Mouse (Mus musculus): ENCODE results near the gene Olfr26. TPM values are rescaled to one million over a fixed set of nuclear protein-coding genes. Genes with fewer than 3 reads are reported as not detected.
"Not testable (repeated sequence)": the region's sequence is repeated elsewhere in the genome, so short reads cannot be mapped to it uniquely, and the experiment has no call there.

Gene Olfr26
- not detected in 2 replicates for total RNA-seq (2015; ENCODE audit: low replicate concordance)
- total RNA-seq (2017; ENCODE audit: low replicate concordance), result not detected in 2 replicates

GRCm38 (mm10) chr9:38854760-38855159, at the start of gene Olfr26:
Olfr26 (plus strand) TSS chr9:38855060.
- ATAC-seq (replicated peaks; ENCODE audit: low FRiP score, poor library complexity, severe bottlenecking), result no peak

- ATAC-seq (replicated peaks; ENCODE audit: low FRiP score, poor library complexity, severe bottlenecking), result no peak
These were observed 49.2 kb upstream of the Olfr26 start for GRCm38 (mm10) chr9:38805696-38806095.

DNA sequence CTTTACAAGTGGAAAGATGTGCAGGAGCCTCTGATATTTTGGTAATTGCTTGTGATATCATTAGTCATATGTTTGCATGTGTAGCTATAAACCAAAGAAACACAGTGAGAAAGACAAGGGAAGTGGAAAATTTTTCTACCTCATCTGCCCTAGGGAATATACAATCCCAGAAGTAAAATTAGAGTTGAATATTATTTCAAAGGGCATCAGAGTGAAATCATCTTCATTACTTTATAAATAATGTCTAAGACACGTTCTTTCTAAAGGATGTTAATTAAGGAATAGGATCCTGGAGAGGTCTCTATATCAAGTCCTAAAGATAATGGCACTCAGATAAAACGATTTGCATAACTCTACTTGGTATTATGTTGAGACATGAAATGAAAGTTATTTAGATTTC, 40.5 kb upstream of the Olfr26 start, which contains the start of gene Olfr922:
TSS of gene Olfr922 (plus strand) at position 301 of the 400 bp plus-strand sequence.
- no peak for ATAC-seq (replicated peaks; ENCODE audit: low FRiP score, poor library complexity, severe bottlenecking)

DNA sequence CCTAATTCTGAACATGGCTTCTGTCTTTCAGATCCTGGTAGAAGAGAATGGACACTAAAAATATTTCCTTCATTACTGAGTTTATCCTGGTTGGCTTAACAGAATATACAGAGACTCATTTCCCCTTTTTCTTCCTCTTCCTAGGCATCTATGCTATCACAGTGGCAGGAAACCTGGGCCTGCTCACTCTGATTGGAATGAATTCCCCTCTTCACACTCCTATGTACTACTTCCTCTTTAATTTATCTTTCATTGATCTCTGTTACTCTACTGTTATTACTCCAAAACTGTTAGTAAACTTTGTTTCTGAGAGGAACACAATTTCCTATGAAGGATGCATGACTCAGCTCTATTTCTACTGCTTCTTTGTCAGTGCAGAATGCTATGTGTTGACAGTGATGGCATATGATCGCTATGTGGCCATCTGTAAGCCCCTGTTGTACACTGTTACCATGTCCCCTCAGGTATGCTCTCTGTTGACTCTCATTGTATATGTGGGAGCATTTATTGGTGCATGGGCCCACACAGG, 39.3 kb upstream of the Olfr26 start:
- no peak for ATAC-seq (replicated peaks; ENCODE audit: low FRiP score, poor library complexity, severe bottlenecking)

DNA sequence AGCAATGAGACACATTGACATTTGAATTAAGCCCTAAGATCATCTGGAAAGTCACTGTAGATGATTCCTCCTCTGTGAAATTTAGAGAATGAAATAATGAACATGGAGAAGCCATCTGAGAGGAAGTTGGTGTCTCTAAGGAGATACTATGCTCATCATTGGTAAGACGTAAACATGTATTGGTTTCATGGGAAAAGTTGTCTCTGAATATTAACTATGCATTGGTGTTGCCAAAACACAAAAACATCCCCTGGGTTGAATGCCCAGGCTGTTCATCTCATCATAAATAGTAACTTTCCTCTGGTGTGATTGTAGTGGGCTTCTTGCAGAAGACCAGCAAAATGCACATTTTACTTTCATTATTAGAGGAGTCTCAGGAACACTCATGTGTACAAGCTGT, 28.6 kb upstream of the Olfr26 start, which contains the start of gene Olfr923:
TSS of gene Olfr923 (plus strand) at position 301 of the 400 bp plus-strand sequence.
- no peak for ATAC-seq (replicated peaks; ENCODE audit: low FRiP score, poor library complexity, severe bottlenecking)

DNA sequence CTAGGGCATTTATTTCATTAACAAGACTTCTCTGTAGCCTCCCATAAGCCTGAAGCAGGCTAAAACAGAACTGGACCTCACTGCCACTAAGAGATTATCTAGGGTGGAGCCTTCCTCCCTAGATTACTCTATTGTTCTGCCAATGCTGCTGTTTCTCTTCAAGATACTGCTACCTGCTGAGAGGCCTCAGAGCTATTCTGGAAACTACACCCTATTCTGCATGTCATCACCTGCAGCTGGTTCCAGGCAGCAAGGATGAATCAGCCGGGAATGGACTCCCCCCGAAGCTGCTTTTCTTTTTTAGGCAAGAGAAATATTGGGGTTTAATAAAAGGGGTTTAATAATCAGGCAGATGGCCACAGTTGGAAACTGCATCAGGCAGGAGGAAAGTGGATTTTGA, 21.8 kb upstream of the Olfr26 start:
- no peak for ATAC-seq (replicated peaks; ENCODE audit: low FRiP score, poor library complexity, severe bottlenecking)

- ATAC-seq (replicated peaks; ENCODE audit: low FRiP score, poor library complexity, severe bottlenecking), result no peak
These were observed 10.7 kb upstream of the Olfr26 start, which contains the start of gene Olfr924 for GRCm38 (mm10) chr9:38844149-38844548. Olfr924 (plus strand) TSS chr9:38844449.

GRCm38 (mm10) chr9:38874880-38875279, 20.0 kb downstream of the Olfr26 start:
- ATAC-seq (replicated peaks; ENCODE audit: low FRiP score, poor library complexity, severe bottlenecking), result not testable (repeated sequence)

DNA sequence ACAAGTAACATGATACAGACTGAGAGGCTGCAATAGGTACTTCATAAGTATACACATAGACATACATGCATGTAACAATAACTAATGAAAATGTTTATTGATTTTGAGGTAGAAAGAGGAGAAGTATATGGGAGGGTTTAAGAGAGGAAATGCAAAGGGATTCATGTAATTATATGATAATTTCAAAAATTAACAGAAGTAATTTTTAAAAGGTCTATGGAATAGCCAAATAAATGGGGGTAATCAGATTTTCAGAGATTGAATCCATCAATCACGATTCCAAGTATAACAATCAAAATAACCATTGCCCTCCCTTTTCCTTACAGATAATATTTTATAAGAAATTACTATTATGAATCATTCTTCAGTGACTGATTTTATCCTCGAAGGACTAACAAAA, 22.0 kb downstream of the Olfr26 start, which contains the start of gene Olfr926:
TSS of gene Olfr926 (plus strand) at position 301 of the 400 bp plus-strand sequence.
- no peak for ATAC-seq (replicated peaks; ENCODE audit: low FRiP score, poor library complexity, severe bottlenecking)

Other genes starting within 250 kb of the Olfr26 start
- gene Olfr914, start 250.0 kb upstream of the Olfr26 start, total RNA-seq (2015; ENCODE audit: low replicate concordance), result not detected in 2 replicates
- gene Olfr914, start 250.0 kb upstream of the Olfr26 start, total RNA-seq (2017; ENCODE audit: low replicate concordance), result not detected in 2 replicates
- not detected in 2 replicates for gene Olfr916, start 195.2 kb upstream of the Olfr26 start, total RNA-seq (2015; ENCODE audit: low replicate concordance)
- gene Olfr916, start 195.2 kb upstream of the Olfr26 start, total RNA-seq (2017; ENCODE audit: low replicate concordance), result not detected in 2 replicates
- not detected in 2 replicates for gene Olfr917, start 189.2 kb upstream of the Olfr26 start, total RNA-seq (2015; ENCODE audit: low replicate concordance)
- not detected in 2 replicates for gene Olfr917, start 189.2 kb upstream of the Olfr26 start, total RNA-seq (2017; ENCODE audit: low replicate concordance)
- gene Olfr918, start 180.5 kb upstream of the Olfr26 start, total RNA-seq (2015; ENCODE audit: low replicate concordance), result not detected in 2 replicates
- not detected in 2 replicates for gene Olfr918, start 180.5 kb upstream of the Olfr26 start, total RNA-seq (2017; ENCODE audit: low replicate concordance)
- not detected in 2 replicates for gene Olfr919, start 151.4 kb upstream of the Olfr26 start, total RNA-seq (2015; ENCODE audit: low replicate concordance)
- gene Olfr919, start 151.4 kb upstream of the Olfr26 start, total RNA-seq (2017; ENCODE audit: low replicate concordance), result not detected in 2 replicates
- 24.4 and 37.2 TPM in 2 replicates for gene Vwa5a, start 136.8 kb upstream of the Olfr26 start, total RNA-seq (2015; ENCODE audit: low replicate concordance)
- 38.8 and 52.7 TPM in 2 replicates for gene Vwa5a, start 136.8 kb upstream of the Olfr26 start, total RNA-seq (2017; ENCODE audit: low replicate concordance)
- not detected in 2 replicates for gene Olfr920, start 102.8 kb upstream of the Olfr26 start, total RNA-seq (2015; ENCODE audit: low replicate concordance)
- gene Olfr920, start 102.8 kb upstream of the Olfr26 start, total RNA-seq (2017; ENCODE audit: low replicate concordance), result 0.28 TPM in 1 of 2 replicates, not detected in the other
- not detected in 2 replicates for gene Olfr921, start 82.0 kb upstream of the Olfr26 start, total RNA-seq (2015; ENCODE audit: low replicate concordance)
- not detected in 2 replicates for gene Olfr921, start 82.0 kb upstream of the Olfr26 start, total RNA-seq (2017; ENCODE audit: low replicate concordance)
- gene Olfr922, start 40.4 kb upstream of the Olfr26 start, total RNA-seq (2015; ENCODE audit: low replicate concordance), result not detected in 2 replicates
- gene Olfr922, start 40.4 kb upstream of the Olfr26 start, total RNA-seq (2017; ENCODE audit: low replicate concordance), result not detected in 2 replicates
- gene Olfr923, start 28.5 kb upstream of the Olfr26 start, total RNA-seq (2015; ENCODE audit: low replicate concordance), result not detected in 2 replicates
- gene Olfr923, start 28.5 kb upstream of the Olfr26 start, total RNA-seq (2017; ENCODE audit: low replicate concordance), result not detected in 2 replicates
- gene Olfr924, start 10.6 kb upstream of the Olfr26 start, total RNA-seq (2015; ENCODE audit: low replicate concordance), result not detected in 2 replicates
- 0.28 TPM in 1 of 2 replicates, not detected in the other for gene Olfr924, start 10.6 kb upstream of the Olfr26 start, total RNA-seq (2017; ENCODE audit: low replicate concordance)
- gene Olfr926, start 22.1 kb downstream of the Olfr26 start, total RNA-seq (2015; ENCODE audit: low replicate concordance), result not detected in 2 replicates
- gene Olfr926, start 22.1 kb downstream of the Olfr26 start, total RNA-seq (2017; ENCODE audit: low replicate concordance), result not detected in 2 replicates
- gene Olfr930, start 74.7 kb downstream of the Olfr26 start, total RNA-seq (2015; ENCODE audit: low replicate concordance), result not detected in 2 replicates
- gene Olfr930, start 74.7 kb downstream of the Olfr26 start, total RNA-seq (2017; ENCODE audit: low replicate concordance), result not detected in 2 replicates
- not detected in 2 replicates for gene Olfr933, start 117.3 kb downstream of the Olfr26 start, total RNA-seq (2015; ENCODE audit: low replicate concordance)
- 1.1 TPM in 1 of 2 replicates, not detected in the other for gene Olfr933, start 117.3 kb downstream of the Olfr26 start, total RNA-seq (2017; ENCODE audit: low replicate concordance)
- not detected in 2 replicates for gene Olfr934, start 133.3 kb downstream of the Olfr26 start, total RNA-seq (2015; ENCODE audit: low replicate concordance)
- gene Olfr934, start 133.3 kb downstream of the Olfr26 start, total RNA-seq (2017; ENCODE audit: low replicate concordance), result 0.70 TPM in 1 of 2 replicates, not detected in the other
- not detected in 2 replicates for gene Olfr935, start 144.6 kb downstream of the Olfr26 start, total RNA-seq (2015; ENCODE audit: low replicate concordance)
- gene Olfr935, start 144.6 kb downstream of the Olfr26 start, total RNA-seq (2017; ENCODE audit: low replicate concordance), result not detected in 2 replicates
- gene Olfr146, start 168.3 kb downstream of the Olfr26 start, total RNA-seq (2015; ENCODE audit: low replicate concordance), result not detected in 2 replicates
- gene Olfr146, start 168.3 kb downstream of the Olfr26 start, total RNA-seq (2017; ENCODE audit: low replicate concordance), result not detected in 2 replicates
- gene Olfr937, start 209.9 kb downstream of the Olfr26 start, total RNA-seq (2015; ENCODE audit: low replicate concordance), result not detected in 2 replicates
- gene Olfr937, start 209.9 kb downstream of the Olfr26 start, total RNA-seq (2017; ENCODE audit: low replicate concordance), result not detected in 2 replicates
- gene Olfr938, start 223.8 kb downstream of the Olfr26 start, total RNA-seq (2015; ENCODE audit: low replicate concordance), result not detected in 2 replicates
- not detected in 2 replicates for gene Olfr938, start 223.8 kb downstream of the Olfr26 start, total RNA-seq (2017; ENCODE audit: low replicate concordance)

All from erythroblast, adult 5-6 weeks (primary cell).